Mouse (Mus musculus): Measurements from ENCODE around the gene Gk2. TPM values are rescaled to one million over a fixed set of nuclear protein-coding genes. Genes with fewer than 3 reads are reported as not detected.

Gene Gk2
- not detected for total RNA-seq (2022)

GRCm38 (mm10) chr5:97456816-97457215, at the start of gene Gk2:
Gene Gk2, minus strand, starts transcription at chr5:97457021.
- no peak for DNase-seq (ENCODE audit: low spot score)

DNA sequence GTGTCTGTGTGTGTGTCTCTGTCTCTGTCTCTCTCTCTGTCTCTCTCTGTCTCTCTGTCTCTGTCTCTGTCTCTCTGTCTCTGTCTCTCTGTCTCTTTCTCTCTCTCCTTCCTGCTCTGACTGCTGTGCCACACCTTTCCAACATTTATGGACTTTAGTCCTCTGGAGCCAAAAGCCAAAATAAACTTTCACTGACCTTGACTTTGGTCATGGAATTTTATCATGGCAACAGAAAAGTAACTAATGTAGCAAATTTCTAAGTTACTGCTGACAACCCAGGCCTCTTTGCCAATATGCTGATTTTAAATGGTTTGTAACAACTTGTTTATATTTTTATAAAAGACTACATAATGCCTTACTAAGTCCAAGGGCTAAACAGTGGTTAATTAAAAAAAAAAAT, 41.2 kb upstream of the Gk2 start:
- DNase-seq (ENCODE audit: low spot score) = no peak

DNA sequence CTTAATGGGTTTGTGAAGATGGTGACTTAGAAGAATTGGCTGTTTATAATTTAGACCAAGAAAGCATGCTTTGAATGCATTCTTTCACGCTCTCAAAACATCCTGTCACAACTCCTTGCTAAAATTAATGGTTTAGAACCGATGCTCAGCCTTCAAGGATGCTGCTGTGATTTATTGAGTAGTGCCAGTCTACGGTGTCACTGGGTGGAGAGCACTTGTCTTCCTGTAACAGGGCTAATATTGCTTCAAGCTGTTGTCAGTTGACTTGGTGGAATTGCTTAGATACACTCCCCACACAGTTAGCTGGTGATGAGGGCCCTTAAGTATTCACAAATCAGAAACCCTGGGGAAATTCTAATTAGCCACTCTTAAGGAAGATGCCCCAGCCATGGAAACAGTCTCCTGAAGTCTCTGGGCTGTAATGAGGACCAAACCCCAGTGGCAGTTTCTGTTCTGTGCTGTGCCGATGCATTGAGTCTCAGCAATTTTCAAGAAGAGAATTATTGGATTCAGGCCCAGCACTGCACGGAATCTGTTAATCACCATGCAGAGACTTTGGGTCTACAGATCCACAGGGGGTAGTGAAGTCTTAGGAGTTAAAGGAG, 38.8 kb upstream of the Gk2 start:
- no peak for DNase-seq (ENCODE audit: low spot score)

DNA sequence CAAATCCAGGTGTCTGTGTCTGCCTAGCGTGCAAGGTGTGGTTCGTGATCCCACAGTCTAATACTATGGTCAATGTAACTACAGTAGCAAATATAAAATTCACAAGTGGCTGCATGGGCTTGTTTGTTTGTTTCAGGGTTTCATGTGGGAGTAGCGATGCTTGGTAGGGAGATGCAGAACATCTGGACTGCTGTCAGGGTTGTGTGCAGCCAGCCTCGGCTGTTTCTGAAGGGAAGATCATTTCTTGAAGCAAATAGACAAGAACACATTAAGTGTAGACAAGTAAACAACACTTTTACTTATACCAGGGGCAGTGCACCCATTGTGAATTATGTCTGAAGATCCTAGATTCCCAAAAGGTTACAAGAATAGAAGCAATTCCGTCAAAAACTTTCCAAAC, 36.6 kb upstream of the Gk2 start:
- DNase-seq (ENCODE audit: low spot score) = no peak

DNA sequence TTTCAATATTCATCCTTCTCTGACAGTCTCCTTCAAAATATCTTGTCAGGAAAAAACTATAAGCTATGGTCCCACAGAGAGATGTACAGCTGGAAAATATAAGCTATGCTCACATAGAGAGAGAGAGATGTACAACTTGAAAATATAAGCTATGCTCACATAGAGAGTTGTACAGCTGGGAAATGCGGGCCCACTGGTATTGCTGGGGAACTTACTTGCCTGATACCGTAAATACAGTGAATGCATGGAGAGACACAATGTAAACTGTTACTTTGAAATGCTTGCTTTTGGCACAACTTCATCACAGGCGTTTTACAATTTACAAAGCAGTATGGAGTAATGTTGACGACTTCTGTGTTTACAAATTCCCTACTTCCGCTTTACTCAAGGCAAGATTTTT, 29.3 kb upstream of the Gk2 start:
- DNase-seq (ENCODE audit: low spot score) = no peak

GRCm38 (mm10) chr5:97479991-97480390, 23.2 kb upstream of the Gk2 start:
- DNase-seq (ENCODE audit: low spot score) = no peak

- no peak for DNase-seq (ENCODE audit: low spot score)
Observed at GRCm38 (mm10) chr5:97467246-97467645, 10.4 kb upstream of the Gk2 start.

GRCm38 (mm10) chr5:97466430-97467158, 9.8 kb upstream of the Gk2 start:
- DNase-seq (ENCODE audit: low spot score) = no peak

DNA sequence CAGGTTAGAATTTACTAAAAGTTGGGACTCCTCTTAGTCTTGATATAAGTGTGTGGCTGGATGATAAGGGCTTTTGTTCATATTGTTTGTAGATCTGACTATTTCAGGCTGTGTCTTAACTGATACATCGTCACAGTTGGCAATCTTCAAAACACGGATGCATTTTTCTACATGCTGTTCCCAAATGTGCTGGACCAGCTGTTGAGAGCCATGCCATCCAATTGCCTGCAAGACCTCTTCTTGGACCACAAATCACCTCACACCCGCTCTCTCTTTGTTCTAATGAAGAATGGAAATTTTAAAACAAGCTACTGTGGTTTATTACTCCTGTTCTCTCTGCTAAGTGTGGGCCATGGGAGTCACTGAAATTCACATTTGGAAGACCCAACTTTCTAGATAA, 9.1 kb upstream of the Gk2 start:
- no peak for DNase-seq (ENCODE audit: low spot score)

GRCm38 (mm10) chr5:97462856-97463255, 6.0 kb upstream of the Gk2 start:
- no peak for DNase-seq (ENCODE audit: low spot score)

DNA sequence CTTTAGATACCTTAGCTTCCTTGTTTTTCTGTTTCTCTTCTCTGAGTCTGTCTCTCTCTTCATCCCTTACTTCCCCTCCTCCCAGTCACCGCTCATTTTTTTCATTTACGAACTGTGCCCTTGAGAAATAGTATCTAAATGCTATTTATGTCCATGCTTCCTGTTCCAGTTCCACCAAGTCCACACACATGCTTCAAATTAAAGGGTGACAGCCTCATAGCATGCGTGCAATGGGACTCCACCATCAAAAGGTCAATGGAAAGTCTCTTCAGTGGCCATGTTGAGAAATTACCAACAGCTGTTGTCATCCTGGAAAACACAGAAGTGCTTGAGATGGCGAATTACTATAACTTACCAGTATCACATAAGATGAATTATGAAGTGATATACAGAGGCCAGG, 5.4 kb downstream of the Gk2 start:
- DNase-seq (ENCODE audit: low spot score) = no peak

DNA sequence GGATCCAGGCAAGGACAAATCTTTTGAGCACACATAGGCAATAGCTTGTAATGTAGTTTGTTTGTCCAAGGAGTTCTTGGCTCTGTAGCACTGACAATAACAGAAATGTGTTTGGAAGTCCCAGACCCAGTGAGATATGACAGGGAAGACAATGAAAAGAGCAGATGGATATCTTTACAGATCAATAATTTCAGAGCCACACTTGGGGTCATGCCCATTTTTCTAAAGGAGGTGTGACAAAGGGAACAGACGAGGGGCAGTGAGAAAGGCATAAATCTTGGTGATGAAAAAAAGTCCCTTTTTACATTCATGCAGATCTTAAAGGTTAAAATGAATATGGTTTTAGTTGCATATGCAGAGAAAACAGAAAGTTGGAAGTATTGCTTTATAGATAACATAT, 12.6 kb downstream of the Gk2 start:
- DNase-seq (ENCODE audit: low spot score) = no peak

GRCm38 (mm10) chr5:97432512-97432911, 24.3 kb downstream of the Gk2 start:
- no peak for DNase-seq (ENCODE audit: low spot score)

DNA sequence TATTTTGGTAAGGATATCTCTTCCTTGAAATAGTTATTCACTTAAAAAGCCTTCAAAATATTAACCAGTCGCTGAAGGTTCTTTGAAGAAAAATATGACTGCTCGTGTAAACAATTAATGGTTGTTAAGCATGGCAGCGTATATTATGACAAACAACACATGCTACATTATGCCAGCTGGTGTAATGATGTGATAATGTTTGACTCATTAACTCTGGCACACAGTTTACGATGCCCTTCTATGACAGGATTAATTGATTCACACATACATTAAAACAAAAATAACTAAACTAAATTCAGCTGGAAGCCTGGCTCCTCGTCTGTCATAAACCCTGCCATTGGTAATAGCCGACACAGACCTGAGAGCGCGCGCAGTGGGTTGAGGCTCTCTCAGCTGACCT, 26.8 kb downstream of the Gk2 start:
- DNase-seq (ENCODE audit: low spot score) = no peak

- DNase-seq (ENCODE audit: low spot score) = no peak
Observed at GRCm38 (mm10) chr5:97421669-97422068, 35.2 kb downstream of the Gk2 start.

DNA sequence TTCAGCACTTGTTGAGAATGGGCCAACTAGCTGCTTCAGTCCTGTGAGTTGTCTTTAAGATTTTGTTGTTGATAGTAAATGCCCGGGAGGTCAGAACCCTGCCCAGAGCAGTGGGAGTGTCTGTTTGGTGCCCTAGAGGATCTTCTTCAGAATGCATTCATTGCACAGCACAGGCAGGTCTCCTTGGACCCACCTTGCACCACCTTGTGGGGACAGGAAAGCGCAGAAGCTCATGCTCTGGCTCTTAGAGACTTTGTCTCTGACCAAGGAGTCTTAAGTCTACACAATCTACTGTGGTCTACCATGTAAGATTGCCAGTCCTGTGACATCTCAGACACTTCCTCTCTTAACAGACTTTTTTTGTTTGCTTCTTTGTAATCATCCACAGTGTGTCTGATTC, 39.6 kb downstream of the Gk2 start:
- no peak for DNase-seq (ENCODE audit: low spot score)

DNA sequence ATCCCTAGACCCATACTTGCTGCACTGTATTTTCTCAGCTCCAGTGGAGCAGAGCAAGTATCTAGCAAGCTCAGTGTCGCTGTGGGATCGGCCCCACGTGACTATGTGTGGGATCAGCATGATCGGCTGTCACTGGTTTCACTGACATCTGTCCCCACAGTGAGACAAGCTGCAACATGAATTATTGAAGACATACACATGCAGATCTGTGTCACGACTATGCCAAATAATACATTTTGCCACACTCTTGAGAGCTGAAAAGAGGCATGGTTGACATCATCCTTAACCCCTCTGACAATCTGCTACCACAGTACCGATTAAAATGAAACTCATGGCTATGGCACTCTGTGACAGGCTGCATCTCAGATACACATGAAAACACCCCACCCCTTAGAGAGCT, 41.0 kb downstream of the Gk2 start:
- DNase-seq (ENCODE audit: low spot score) = no peak

DNA sequence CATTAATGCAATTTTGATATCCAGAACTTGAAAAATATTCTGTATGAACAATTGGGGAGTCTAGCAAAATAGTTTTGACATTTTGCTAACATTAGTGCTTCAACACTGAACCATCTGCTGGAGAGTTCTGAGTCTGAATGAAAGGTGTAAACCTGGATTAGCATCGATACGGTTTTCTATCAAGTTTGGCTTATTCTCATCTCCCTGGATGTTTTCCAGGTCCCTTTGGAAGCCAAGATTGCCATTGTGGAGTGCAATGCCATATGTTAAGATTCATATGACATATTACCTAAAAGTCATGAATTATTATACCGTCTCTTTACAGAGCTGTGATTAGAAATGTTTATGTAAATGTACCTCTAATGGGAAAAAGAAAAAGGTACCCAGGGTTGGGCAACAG, 43.1 kb downstream of the Gk2 start:
- DNase-seq (ENCODE audit: low spot score) = no peak

- DNase-seq (ENCODE audit: low spot score) = no peak
Observed at GRCm38 (mm10) chr5:97410190-97410589, 46.6 kb downstream of the Gk2 start.

GRCm38 (mm10) chr5:97409234-97409704, 47.6 kb downstream of the Gk2 start:
- no peak for DNase-seq (ENCODE audit: low spot score)
